Mouse (Mus musculus): Measurements from ENCODE around the gene Hnrnpm. TPM values are rescaled to one million over a fixed set of nuclear protein-coding genes. Genes with fewer than 3 reads are reported as not detected.

Gene Hnrnpm
- polyA plus RNA-seq, 1 experiment from 2014 or later, result 283 TPM

Other genes starting within 250 kb of the Hnrnpm start
- 87.3 and 106 TPM in 2 replicates for gene Adamts10, start 162.7 kb downstream of the Hnrnpm start, polyA plus RNA-seq (2015; fragmentation: Nextera tagmentation; extraction: Ambion mirVana)
- 5.6 and 5.7 TPM in 2 replicates for gene Myo1f, start 131.2 kb downstream of the Hnrnpm start, polyA plus RNA-seq (2015; fragmentation: Nextera tagmentation; extraction: Ambion mirVana)
- 42.9 and 55.7 TPM in 2 replicates for gene Zfp414, start 57.8 kb downstream of the Hnrnpm start, polyA plus RNA-seq (2015; fragmentation: Nextera tagmentation; extraction: Ambion mirVana)
- gene Pram1, start 48.8 kb downstream of the Hnrnpm start, polyA plus RNA-seq (2015; fragmentation: Nextera tagmentation; extraction: Ambion mirVana), result 0.99 and 1.1 TPM in 2 replicates
- gene March2, start 31.8 kb upstream of the Hnrnpm start, polyA plus RNA-seq (2015; fragmentation: Nextera tagmentation; extraction: Ambion mirVana), result 58.6 and 60.6 TPM in 2 replicates
- 269 and 325 TPM in 2 replicates for gene Rab11b, start 73.7 kb upstream of the Hnrnpm start, polyA plus RNA-seq (2015; fragmentation: Nextera tagmentation; extraction: Ambion mirVana)
- 58.8 and 67.2 TPM in 2 replicates for gene Angptl4, start 95.0 kb upstream of the Hnrnpm start, polyA plus RNA-seq (2015; fragmentation: Nextera tagmentation; extraction: Ambion mirVana)
- 45.3 and 45.8 TPM in 2 replicates for gene Kank3, start 123.7 kb upstream of the Hnrnpm start, polyA plus RNA-seq (2015; fragmentation: Nextera tagmentation; extraction: Ambion mirVana)
- 998 and 1,000 TPM in 2 replicates for gene Rps28, start 137.7 kb upstream of the Hnrnpm start, polyA plus RNA-seq (2015; fragmentation: Nextera tagmentation; extraction: Ambion mirVana)
- gene Ndufa7, start 137.7 kb upstream of the Hnrnpm start, polyA plus RNA-seq (2015; fragmentation: Nextera tagmentation; extraction: Ambion mirVana), result 432 and 453 TPM in 2 replicates
- 57.3 and 59.6 TPM in 2 replicates for gene Cd320, start 156.2 kb upstream of the Hnrnpm start, polyA plus RNA-seq (2015; fragmentation: Nextera tagmentation; extraction: Ambion mirVana)
- gene Gm7029, start 187.0 kb upstream of the Hnrnpm start, polyA plus RNA-seq (2015; fragmentation: Nextera tagmentation; extraction: Ambion mirVana), result not detected in 2 replicates
- gene Kifc1, start 203.8 kb upstream of the Hnrnpm start, polyA plus RNA-seq (2015; fragmentation: Nextera tagmentation; extraction: Ambion mirVana), result 6.7 and 6.8 TPM in 2 replicates
- gene Platr17, start 218.3 kb upstream of the Hnrnpm start, polyA plus RNA-seq (2015; fragmentation: Nextera tagmentation; extraction: Ambion mirVana), result 0.55 and 0.58 TPM in 2 replicates
- 48.5 and 51.7 TPM in 2 replicates for gene Daxx, start 222.6 kb upstream of the Hnrnpm start, polyA plus RNA-seq (2015; fragmentation: Nextera tagmentation; extraction: Ambion mirVana)
- 40.2 and 49.3 TPM in 2 replicates for gene Tapbp, start 229.0 kb upstream of the Hnrnpm start, polyA plus RNA-seq (2015; fragmentation: Nextera tagmentation; extraction: Ambion mirVana)
- 15.8 and 17.8 TPM in 2 replicates for gene Zbtb22, start 229.0 kb upstream of the Hnrnpm start, polyA plus RNA-seq (2015; fragmentation: Nextera tagmentation; extraction: Ambion mirVana)
- 57.1 and 64.4 TPM in 2 replicates for gene Rgl2, start 242.7 kb upstream of the Hnrnpm start, polyA plus RNA-seq (2015; fragmentation: Nextera tagmentation; extraction: Ambion mirVana)

Measured in embryonic facial prominence, embryonic 15.5 days (tissue).